Mouse (Mus musculus): ENCODE data around the gene Ifih1. TPM values are rescaled to one million over a fixed set of nuclear protein-coding genes. Genes with fewer than 3 reads are reported as not detected.
A peak's percentile ranks its signal among the peaks of the same experiment; 100 is the strongest.

The Ifih1 gene
- total RNA-seq, 2 experiments from 2014 or later, result 4.9 to 6.7 TPM

DNA sequence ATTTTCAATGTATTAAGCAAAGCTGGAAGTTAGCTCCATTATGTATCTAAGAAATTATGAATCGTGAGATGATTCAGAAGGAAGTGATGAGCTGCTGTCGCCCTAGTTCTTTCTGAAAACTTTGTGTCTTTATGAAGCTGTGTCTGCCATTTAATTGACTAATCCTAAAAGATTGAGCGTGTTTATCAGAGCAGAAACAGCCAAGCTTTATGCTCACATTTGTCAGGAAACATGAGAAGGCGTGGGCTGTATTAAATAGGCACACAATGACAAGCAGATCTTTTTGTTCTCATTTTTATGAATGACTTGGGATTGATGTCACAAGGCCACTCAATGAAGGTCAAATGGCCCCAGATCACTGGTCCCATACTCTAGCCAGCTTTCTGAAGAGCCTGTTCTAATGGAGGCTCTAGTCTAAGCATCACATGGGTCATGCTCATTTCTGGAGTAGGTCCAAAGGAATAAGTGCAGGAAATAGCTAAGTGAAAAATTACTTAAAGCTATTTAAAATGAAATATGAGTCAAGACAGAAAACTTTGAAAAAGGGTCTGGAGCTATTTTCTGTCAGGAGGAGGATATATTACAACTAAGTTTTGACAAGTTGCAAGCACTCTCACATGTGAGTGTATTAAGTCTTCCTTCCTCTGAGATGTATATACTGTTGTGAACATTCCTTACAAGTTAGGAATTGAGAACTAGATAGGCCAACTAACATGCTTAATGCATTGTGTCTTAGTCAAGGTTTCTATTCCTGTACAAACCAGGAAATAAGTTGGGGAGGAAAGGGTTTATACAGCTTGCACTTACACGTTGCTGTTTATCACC lies 83.2 kb downstream of the Ifih1 start:
- intact Hi-C loops (cut with DNase I), result no loop called here
- no peak for DNase-seq (ENCODE audit: low spot score)

- DNase-seq (ENCODE audit: low spot score), result no peak
- intact Hi-C loops (cut with DNase I), result no loop called here
Measured at GRCm38 (mm10) chr2:62557417-62557816, 88.6 kb downstream of the Ifih1 start.

GRCm38 (mm10) chr2:62556349-62556748 lies 89.7 kb downstream of the Ifih1 start:
- DNase-seq (ENCODE audit: low spot score), result peak; percentile 3
- intact Hi-C loops (cut with DNase I), result no loop called here

GRCm38 (mm10) chr2:62549659-62550058 lies 96.4 kb downstream of the Ifih1 start:
- DNase-seq (ENCODE audit: low spot score), result no peak
- intact Hi-C loops (cut with DNase I), result loop anchor here (5.0 kb wide), 1 partner anchor 78 kb away; no protein-coding TSS in a partner anchor

GRCm38 (mm10) chr2:62549131-62549530 lies 96.9 kb downstream of the Ifih1 start:
- intact Hi-C loops (cut with DNase I), result no loop called here
- no peak for DNase-seq (ENCODE audit: low spot score)

DNA sequence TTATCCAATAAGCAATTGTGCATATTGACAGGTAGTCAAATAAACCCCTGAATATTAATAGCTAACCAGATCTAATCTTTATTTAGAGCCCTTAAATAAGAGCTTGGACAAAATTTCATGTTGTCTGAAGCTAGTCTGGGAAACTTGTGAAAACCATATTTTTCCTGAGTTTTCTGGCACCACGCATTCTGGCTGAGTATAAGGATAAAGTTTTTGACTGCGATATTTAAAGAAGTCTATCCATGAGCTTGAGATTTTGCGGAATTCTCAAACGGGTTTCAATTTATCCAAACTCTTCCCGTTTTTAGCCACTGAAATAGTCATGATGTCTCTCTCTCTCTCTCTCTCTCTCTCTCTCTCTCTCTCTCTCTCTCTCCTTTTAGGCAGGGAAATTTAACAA lies 98.0 kb downstream of the Ifih1 start:
- intact Hi-C loops (cut with DNase I), result no loop called here

More for the DNA sequence above, 98.0 kb downstream of the Ifih1 start:
- no peak for DNase-seq (ENCODE audit: low spot score)

Other genes starting within 250 kb of the Ifih1 start
- gene Dpp4, start 234.0 kb downstream of the Ifih1 start, total RNA-seq (2021), result 1 to 10 TPM; 4.6 to 6.8 TPM
- gene Gcg, start 162.6 kb downstream of the Ifih1 start, total RNA-seq (2021), result not detected
- gene Fap, start 72.2 kb downstream of the Ifih1 start, total RNA-seq (2021), result 1 to 10 TPM; 3.7 to 5.9 TPM
- 10 to 100 TPM; 33.7 to 37.3 TPM for gene Gca, start 18.0 kb upstream of the Ifih1 start, total RNA-seq (2021)